In the genomic region with DNA sequence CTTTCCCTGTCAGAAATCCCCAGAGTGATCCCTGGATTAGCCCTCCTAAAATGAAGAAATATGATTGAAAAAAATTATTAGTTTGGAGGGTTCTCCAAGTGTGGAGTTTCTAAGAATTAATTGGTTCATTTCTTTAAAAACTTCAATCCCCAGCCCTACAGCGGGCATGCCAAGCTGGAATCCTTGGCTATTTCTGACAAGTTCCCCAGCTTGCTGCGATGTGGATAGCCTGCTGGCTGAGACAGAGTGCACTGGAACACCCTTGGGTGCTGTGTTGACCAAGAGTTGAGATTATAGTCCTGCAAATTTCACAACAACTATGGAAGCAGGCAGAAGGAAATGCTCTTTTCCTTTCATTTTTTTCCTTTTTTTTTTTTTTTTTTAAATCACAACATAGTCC, we compare ENCODE assay signal across 31 mouse cellular contexts. TPM values are rescaled to one million over a fixed set of nuclear protein-coding genes. Genes with fewer than 3 reads are reported as not detected.
DNase-seq lines count a peak whose midpoint lies in the region; ATAC-seq and TF ChIP-seq lines count a peak whose summit lies in the region.
"Had no signal": no experiment of that assay in that cellular context is flagged by ENCODE, and none has a peak within 500 bp of the region (broad histone marks: within the 10 kb centered on the region; RNA-seq: fewer than 3 reads in every experiment).

No protein-coding gene starts in this region.

- intact Hi-C loops in left cerebral cortex, postnatal 36 days (cut with DNase I), result no loop called here

- TF ChIP-seq CTCF in midbrain, postnatal 0 days (IDR thresholded peaks at IDR 0.05), result no peak

- 97% methylated on average over 2 of the region's 2 CpGs for WGBS in midbrain, embryonic 10.5 days
- WGBS in midbrain, postnatal 0 days, result 89% methylated on average over 2 of the region's 2 CpGs

- no peaks in the 10 kb centered on the region for H3K36me3 ChIP-seq in midbrain, embryonic 10.5 days
- no peaks in the 10 kb centered on the region for H3K36me3 ChIP-seq in midbrain, postnatal 0 days (ENCODE audit: insufficient read depth, low read length)
- H3K36me3 ChIP-seq in ES-E14 (ENCODE audit: control insufficient read depth, insufficient read depth, low read length, poor library complexity, severe bottlenecking), result no peaks in the 10 kb centered on the region
- H3K36me3 ChIP-seq: embryonic facial prominence, embryonic 13.5 days; embryonic facial prominence, embryonic 15.5 days; forebrain, embryonic 15.5 days had no signal

- H3K4me3 ChIP-seq in midbrain, embryonic 10.5 days, result no peak overlapping the region
- no peak overlapping the region for H3K4me3 ChIP-seq in midbrain, postnatal 0 days (ENCODE audit: low read depth, low read length)
- H3K4me3 ChIP-seq in ES-E14 (ENCODE audit: insufficient read depth in 1 of 2, low read depth in 1 of 2, low read length in 2 of 2, poor library complexity in 1 of 2, severe bottlenecking in 1 of 2), result no peak overlapping the region
- H3K4me3 ChIP-seq: embryonic facial prominence, embryonic 13.5 days; embryonic facial prominence, embryonic 15.5 days; forebrain, embryonic 13.5 days; forebrain, embryonic 15.5 days had no signal

- no peak overlapping the region for H3K9ac ChIP-seq in midbrain, postnatal 0 days (replicated peaks; ENCODE audit: low read length, poor library complexity, severe bottlenecking)
- no peak overlapping the region for H3K9ac ChIP-seq in ES-E14 (ENCODE audit: insufficient read depth, low read depth, low read length, poor library complexity, severe bottlenecking)
- H3K9ac ChIP-seq: embryonic facial prominence, embryonic 13.5 days; embryonic facial prominence, embryonic 15.5 days; forebrain, embryonic 13.5 days; forebrain, embryonic 15.5 days; forebrain, postnatal 0 days had no signal

- H3K27ac ChIP-seq in midbrain, embryonic 10.5 days (replicated peaks), result no peak overlapping the region
- no peak overlapping the region for H3K27ac ChIP-seq in midbrain, postnatal 0 days (ENCODE audit: low read depth, low read length)
- H3K27ac ChIP-seq in ES-E14 (ENCODE audit: insufficient read depth, low read depth, low read length, poor library complexity, severe bottlenecking), result no peak overlapping the region
- H3K27ac ChIP-seq: embryonic facial prominence, embryonic 13.5 days; embryonic facial prominence, embryonic 15.5 days; forebrain, embryonic 13.5 days; forebrain, embryonic 15.5 days had no signal

- peaks cover 30% of the 10 kb centered on the region for H3K4me1 ChIP-seq in midbrain, embryonic 10.5 days
- no peaks in the 10 kb centered on the region for H3K4me1 ChIP-seq in midbrain, postnatal 0 days (ENCODE audit: insufficient read depth, low read length)
- H3K4me1 ChIP-seq in ES-E14 (ENCODE audit: control insufficient read depth in 2 of 2, insufficient read depth in 2 of 2, low read length in 2 of 2, poor library complexity in 1 of 2), result peaks cover 0 to 5% of the 10 kb centered on the region in 2 experiments; a peak in 2 of 4 replicates
- H3K4me1 ChIP-seq: embryonic facial prominence, embryonic 13.5 days; embryonic facial prominence, embryonic 15.5 days; forebrain, embryonic 13.5 days; forebrain, embryonic 15.5 days had no signal

- H3K27me3 ChIP-seq in midbrain, embryonic 10.5 days (ENCODE audit: low read depth, poor library complexity, severe bottlenecking), result 0 out of 2 replicates have a peak, but pooled peaks cover 4% of the 10 kb centered on the region
- H3K27me3 ChIP-seq in midbrain, postnatal 0 days (ENCODE audit: insufficient read depth, low read length), result no peaks in the 10 kb centered on the region
- H3K27me3 ChIP-seq: CH12.LX; embryonic facial prominence, embryonic 13.5 days; embryonic facial prominence, embryonic 15.5 days; forebrain, embryonic 13.5 days; forebrain, embryonic 15.5 days had no signal

- no peak for ATAC-seq in midbrain, postnatal 0 days (ENCODE audit: low FRiP score)
- ATAC-seq: CD4-positive, CD25-positive, alpha-beta regulatory T cell, adult 4 months; forebrain, embryonic 13.5 days; forebrain, embryonic 15.5 days; forebrain, postnatal 0 days had no signal

- in situ Hi-C loops in ES-E14 (cut with MboI; ENCODE audit: low sequenced_read_pairs in 2 of 2, unreplicated experiment in 2 of 2), result no loop called here

- DNase-seq in heart, adult 9 months (ENCODE audit: low spot score in 2 of 2), result peak; percentile 22 to 28
- DNase-seq in heart, postnatal 4 days, result no peak
- peak; percentile 8 for DNase-seq in midbrain, embryonic 10.5 days (ENCODE audit: low spot score)
- DNase-seq in midbrain, postnatal 0 days (ENCODE audit: low spot score), result no peak
- no peak for DNase-seq in ES-E14 (ENCODE audit: low read depth, low spot score)
- no peak for DNase-seq in layer of hippocampus, adult 18-20 months (ENCODE audit: low spot score in 2 of 2)
- DNase-seq in left cerebral cortex, postnatal 36 days (ENCODE audit: low spot score in 2 of 2), result no peak
- DNase-seq: adrenal gland, adult 2 months; adrenal gland, postnatal 10 days; adrenal gland, postnatal 25 days; B cell, adult 2 months; cerebellum, adult 11 months; cerebellum, adult 18-20 months; cerebellum, adult 8-10 months; cerebellum, adult 9-11 months; cerebellum, postnatal 14 days; cerebellum, postnatal 36 days; embryo, embryonic 11 days; forebrain, postnatal 0 days had no signal

- no peak overlapping the region for H3K4me2 ChIP-seq in midbrain, postnatal 0 days (ENCODE audit: low read depth, low read length, poor library complexity, severe bottlenecking)
- H3K4me2 ChIP-seq: embryonic facial prominence, embryonic 13.5 days; embryonic facial prominence, embryonic 15.5 days; forebrain, embryonic 13.5 days; forebrain, embryonic 15.5 days had no signal

- no peaks in the 10 kb centered on the region for H3K9me3 ChIP-seq in midbrain, embryonic 10.5 days (replicated peaks)
- H3K9me3 ChIP-seq in midbrain, postnatal 0 days (ENCODE audit: low read length), result no peaks in the 10 kb centered on the region
- no peaks in the 10 kb centered on the region for H3K9me3 ChIP-seq in ES-E14 (ENCODE audit: control insufficient read depth, insufficient read depth, low read depth, low read length)
- H3K9me3 ChIP-seq: embryonic facial prominence, embryonic 13.5 days; embryonic facial prominence, embryonic 15.5 days; forebrain, embryonic 13.5 days; forebrain, embryonic 15.5 days had no signal

TF ChIP-seq in ES-E14, 5 proteins besides CTCF, POLR2A, EP300 and RAD21:
- 0 out of 2 replicates have a peak, but pooled peaks have one; percentile 16 for TF ChIP-seq ZNF384 (IDR thresholded peaks at IDR 0.05; ENCODE audit: low read depth, low read length)
- no peak for TF ChIP-seq HCFC1 (IDR thresholded peaks at IDR 0.05; ENCODE audit: borderline replicate concordance, insufficient read depth, low read length)

RNA-seq across cellular contexts. Expression of gene Esm1, which starts 7.8 kb away (rescaled TPM):
- total RNA-seq in heart, postnatal 4 days (2021), result under 1 TPM; 0.50 to 0.68 TPM
- polyA plus RNA-seq in midbrain, embryonic 10.5 days (2016; fragmentation: Nextera tagmentation; extraction: Ambion mirVana), result 1.8 and 2.6 TPM in 2 replicates
- total RNA-seq in midbrain, postnatal 0 days (2014; rRNA removed), result 0.44 and 1.1 TPM in 2 replicates
- polyA plus RNA-seq in midbrain, postnatal 0 days (2015; fragmentation: Nextera tagmentation; extraction: Ambion mirVana), result 1.2 and 3.0 TPM in 2 replicates
- not detected in 2 replicates for total RNA-seq in ES-E14 (2012; rRNA removed)
- not detected for total RNA-seq in layer of hippocampus, adult 18-20 months (2021)
- total RNA-seq in left cerebral cortex, postnatal 36 days (2021), result under 1 TPM; 0.25 to 0.32 TPM
- total RNA-seq: MEL had no signal
- polyA plus RNA-seq: CD4-positive, CD25-positive, alpha-beta regulatory T cell, adult 4 months had no signal

RNA-seq across cellular contexts. Expression of gene Gzmk, which starts 24.1 kb away (rescaled TPM):
- not detected for total RNA-seq in heart, postnatal 4 days (2021)
- polyA plus RNA-seq in midbrain, embryonic 10.5 days (2016; fragmentation: Nextera tagmentation; extraction: Ambion mirVana), result not detected in 2 replicates
- total RNA-seq in midbrain, postnatal 0 days (2014; rRNA removed), result not detected in 2 replicates
- 0.17 TPM in 1 of 2 replicates, not detected in the other for polyA plus RNA-seq in midbrain, postnatal 0 days (2015; fragmentation: Nextera tagmentation; extraction: Ambion mirVana)
- total RNA-seq in ES-E14 (2012; rRNA removed), result not detected in 2 replicates
- total RNA-seq in layer of hippocampus, adult 18-20 months (2021), result under 1 TPM in 1 of 2 experiments, not detected in 1; 0.66 TPM
- total RNA-seq in left cerebral cortex, postnatal 36 days (2021), result under 1 TPM in 1 of 2 experiments, not detected in 1; 0.52 TPM
- total RNA-seq: adrenal gland, adult 2 months; adrenal gland, postnatal 10 days; adrenal gland, postnatal 25 days; adrenal gland, postnatal 4 days; CH12.LX; common myeloid progenitor, adult 5-6 weeks; forebrain, postnatal 0 days; MEL had no signal
- polyA plus RNA-seq: adrenal gland, adult 2 months; brain, embryonic 14.5 days; embryonic facial prominence, embryonic 11.5 days; embryonic facial prominence, embryonic 13.5 days; embryonic facial prominence, embryonic 15.5 days; forebrain, embryonic 11.5 days; forebrain, embryonic 13.5 days; forebrain, postnatal 0 days had no signal

Comparison
In these comparisons a context has a peak if more than half of its experiments do, and no peak if none do; other contexts are left out.
1. DNase-seq: peak in heart, adult 9 months (2 of 2) and midbrain, embryonic 10.5 days (single experiment); none in heart, postnatal 4 days (single experiment), midbrain, postnatal 0 days (single experiment), ES-E14 (single experiment), layer of hippocampus, adult 18-20 months (0 of 2) and left cerebral cortex, postnatal 36 days (0 of 2).